8 mouse cellular contexts compared by ENCODE assay signal in genomic region chr11:20455865-20456648, GRCm38 (mm10).
DNase-seq lines count a peak whose midpoint lies in the region; ATAC-seq and TF ChIP-seq lines count a peak whose summit lies in the region.

No protein-coding gene starts in this region.

- peak overlapping the region; percentile 89 for H3K4me2 ChIP-seq in lung, embryonic 16.5 days (ENCODE audit: low read depth, low read length)
- peak overlapping the region; percentile 98 for H3K4me2 ChIP-seq in heart, postnatal 0 days (ENCODE audit: low read depth, low read length)
- peak overlapping the region; percentile 93 for H3K4me2 ChIP-seq in limb, embryonic 13.5 days (replicated peaks)

- 0 out of 2 replicates have a peak, but pooled peaks have one; percentile 23 for ATAC-seq in lung, embryonic 16.5 days (ENCODE audit: low read depth)
- no peak for ATAC-seq in heart, postnatal 0 days (ENCODE audit: insufficient read depth, low read depth)
- ATAC-seq in limb, embryonic 13.5 days (ENCODE audit: low FRiP score, low read depth) = no peak

- no peak for DNase-seq in lung, postnatal 14 days
- DNase-seq in cerebellum, postnatal 14 days = peak; percentile 42 to 54
- no peak for DNase-seq in heart, postnatal 0 days (ENCODE audit: low spot score)
- DNase-seq in adrenal gland, adult 8-10 months = no peak
- DNase-seq in c-Kit-positive CD71-positive TER-119-positive erythroid progenitor cells, embryonic 14.5 days (ENCODE audit: low spot score) = no peak

- TF ChIP-seq EP300 in heart, postnatal 0 days (IDR thresholded peaks at IDR 0.05; ENCODE audit: low read depth) = no peak

- no peak for TF ChIP-seq CTCF in heart, postnatal 0 days (IDR thresholded peaks at IDR 0.05; ENCODE audit: low read depth)
- TF ChIP-seq CTCF in olfactory bulb, adult 2 months (IDR thresholded peaks at IDR 0.05; ENCODE audit: insufficient read depth, low read depth, low read length) = no peak

- no peaks in the 10 kb centered on the region for H3K27me3 ChIP-seq in lung, embryonic 16.5 days (ENCODE audit: control insufficient read depth, insufficient read depth, low read depth, low read length)
- no peaks in the 10 kb centered on the region for H3K27me3 ChIP-seq in heart, postnatal 0 days (ENCODE audit: control insufficient read depth, insufficient read depth, low read length)
- peaks cover 24% of the 10 kb centered on the region for H3K27me3 ChIP-seq in limb, embryonic 13.5 days

- H3K4me1 ChIP-seq in lung, embryonic 16.5 days (replicated peaks; ENCODE audit: control insufficient read depth, insufficient read depth, low read length) = peaks cover 22% of the 10 kb centered on the region
- peaks cover 7% of the 10 kb centered on the region; the same call in 1 of the 2 replicates for H3K4me1 ChIP-seq in heart, postnatal 0 days (ENCODE audit: control insufficient read depth, insufficient read depth)
- H3K4me1 ChIP-seq in limb, embryonic 13.5 days = peaks cover 30% of the 10 kb centered on the region
- peaks cover 13% of the 10 kb centered on the region; the same call in 1 of the 2 replicates for H3K4me1 ChIP-seq in olfactory bulb, adult 2 months (ENCODE audit: control insufficient read depth, insufficient read depth, low read length)

- WGBS in lung, embryonic 16.5 days = 2% methylated on average over 19 of the region's 19 CpGs
- WGBS in heart, postnatal 0 days = 1% methylated on average over 19 of the region's 19 CpGs
- 1% methylated on average over 19 of the region's 19 CpGs for WGBS in limb, embryonic 13.5 days
- 7% methylated on average over 19 of the region's 19 CpGs for WGBS in olfactory bulb, adult 2 months

- TF ChIP-seq POLR2A in olfactory bulb, adult 2 months (IDR thresholded peaks at IDR 0.05; ENCODE audit: insufficient read depth, low read depth, low read length) = no peak

- H3K9me3 ChIP-seq in lung, embryonic 16.5 days (ENCODE audit: control insufficient read depth, low read length) = no peaks in the 10 kb centered on the region
- no peaks in the 10 kb centered on the region for H3K9me3 ChIP-seq in heart, postnatal 0 days (replicated peaks; ENCODE audit: control insufficient read depth, low read length)
- no peaks in the 10 kb centered on the region for H3K9me3 ChIP-seq in limb, embryonic 13.5 days

- H3K36me3 ChIP-seq in lung, embryonic 16.5 days (ENCODE audit: control insufficient read depth, insufficient read depth, low read length) = no peaks in the 10 kb centered on the region
- H3K36me3 ChIP-seq in heart, postnatal 0 days (replicated peaks; ENCODE audit: control insufficient read depth, insufficient read depth, low read length) = no peaks in the 10 kb centered on the region
- no peaks in the 10 kb centered on the region for H3K36me3 ChIP-seq in limb, embryonic 13.5 days

- H3K27ac ChIP-seq in lung, embryonic 16.5 days (ENCODE audit: low read length) = no peak overlapping the region
- H3K27ac ChIP-seq in heart, postnatal 0 days (ENCODE audit: low read depth) = no peak overlapping the region
- H3K27ac ChIP-seq in limb, embryonic 13.5 days = no peak overlapping the region
- no peak overlapping the region for H3K27ac ChIP-seq in olfactory bulb, adult 2 months (ENCODE audit: insufficient read depth, low read depth, low read length)

- H3K9ac ChIP-seq in lung, embryonic 16.5 days (ENCODE audit: low read length) = peak overlapping the region; percentile 60
- peak overlapping the region; percentile 49; the same call in 1 of the 2 replicates for H3K9ac ChIP-seq in heart, postnatal 0 days (replicated peaks; ENCODE audit: low read depth, low read length)
- H3K9ac ChIP-seq in limb, embryonic 13.5 days = peak overlapping the region; percentile 48

- H3K4me3 ChIP-seq in lung, embryonic 16.5 days (ENCODE audit: low read length) = peak overlapping the region; percentile 57
- H3K4me3 ChIP-seq in heart, postnatal 0 days (ENCODE audit: low read depth, low read length) = peak overlapping the region; percentile 71
- H3K4me3 ChIP-seq in limb, embryonic 13.5 days = peak overlapping the region; percentile 59
- H3K4me3 ChIP-seq in olfactory bulb, adult 2 months (ENCODE audit: insufficient read depth, low read depth, low read length) = peak overlapping the region; percentile 51

Comparison
In these comparisons a context has a peak if more than half of its experiments do, and no peak if none do; other contexts are left out.
1. DNase-seq: peak in cerebellum, postnatal 14 days (2 of 2); none in lung, postnatal 14 days (single experiment), heart, postnatal 0 days (single experiment), adrenal gland, adult 8-10 months (single experiment) and c-Kit-positive CD71-positive TER-119-positive erythroid progenitor cells, embryonic 14.5 days (single experiment).
2. Peak in every context shown above with its lines, with median percentiles within 50 percentile points of each other: H3K4me2 ChIP-seq, H3K4me3 ChIP-seq and H3K9ac ChIP-seq.